Mouse (Mus musculus): ENCODE data around the gene Ccr10. TPM values are rescaled to one million over a fixed set of nuclear protein-coding genes. Genes with fewer than 3 reads are reported as not detected.
A peak's percentile ranks its signal among the peaks of the same experiment; 100 is the strongest.

The Ccr10 gene
- polyA plus RNA-seq, 1 experiment from 2014 or later: 0.29 TPM

DNA sequence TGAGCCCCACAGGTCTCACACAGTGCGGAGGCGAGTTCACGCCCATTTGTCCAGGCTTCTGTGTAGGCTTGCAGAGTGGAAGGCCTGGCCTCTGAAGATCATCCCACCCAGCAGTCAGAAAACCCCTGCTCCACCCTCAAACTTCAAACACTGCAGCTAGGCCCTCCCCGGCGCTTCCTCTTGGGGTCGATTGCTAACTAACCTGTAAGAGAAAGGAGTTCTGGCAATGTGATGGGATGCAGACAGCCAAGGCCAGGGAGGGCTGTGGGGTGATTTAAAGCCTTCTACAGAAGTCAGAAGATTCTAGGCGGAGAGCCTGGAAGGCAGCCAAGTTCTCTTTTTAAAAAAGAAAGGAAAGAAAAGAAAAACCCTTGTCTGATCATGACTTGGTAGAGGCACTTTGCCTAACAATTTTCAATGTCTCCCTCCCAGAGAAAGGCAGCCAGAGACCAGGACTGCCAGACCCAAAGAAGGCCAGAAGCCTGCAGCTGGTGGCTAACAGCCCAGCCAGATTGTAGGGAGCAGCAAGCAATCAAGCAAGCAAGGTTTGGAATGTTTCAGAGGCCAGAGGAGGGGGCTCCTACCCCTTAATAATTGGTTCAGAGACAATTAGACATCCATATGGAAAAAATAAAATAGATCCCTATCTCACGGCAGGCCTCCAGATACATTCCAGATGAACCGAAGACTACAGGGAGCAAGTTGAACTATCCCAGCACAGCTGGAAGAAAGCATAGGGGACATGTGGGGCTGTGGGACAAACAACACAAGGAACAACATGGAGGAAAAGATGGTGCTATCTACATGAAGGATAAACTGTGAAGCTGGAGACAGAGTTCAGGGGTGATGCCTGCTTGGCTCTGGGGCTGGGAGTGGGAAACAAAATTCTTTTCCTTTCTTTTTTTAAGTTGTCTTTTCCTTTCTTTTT, 25.8 kb downstream of the Ccr10 start:
- Histone ChIP-seq H3K27ac (ENCODE audit: low read length) (peak overlapping the region; percentile 80), H3K4me3 (ENCODE audit: low read length) (no peak overlapping the region), H3K27me3 (replicated peaks; ENCODE audit: control insufficient read depth, insufficient read depth, low read length) (no peaks in the 10 kb centered on the region), H3K4me1 (ENCODE audit: control insufficient read depth, insufficient read depth, low read length) (peaks cover 13% of the 10 kb centered on the region), H3K9ac (ENCODE audit: low read depth, low read length) (peak overlapping the region; percentile 41), H3K4me2 (ENCODE audit: low read depth, low read length) (no peak overlapping the region), H3K9me3 (ENCODE audit: control insufficient read depth, low read length) (no peaks in the 10 kb centered on the region), H3K36me3 (ENCODE audit: control insufficient read depth, insufficient read depth, low read length) (no peaks in the 10 kb centered on the region)
- ATAC-seq: peak; percentile 61
- WGBS: 31% methylated on average over 9 of the region's 9 CpGs

DNA sequence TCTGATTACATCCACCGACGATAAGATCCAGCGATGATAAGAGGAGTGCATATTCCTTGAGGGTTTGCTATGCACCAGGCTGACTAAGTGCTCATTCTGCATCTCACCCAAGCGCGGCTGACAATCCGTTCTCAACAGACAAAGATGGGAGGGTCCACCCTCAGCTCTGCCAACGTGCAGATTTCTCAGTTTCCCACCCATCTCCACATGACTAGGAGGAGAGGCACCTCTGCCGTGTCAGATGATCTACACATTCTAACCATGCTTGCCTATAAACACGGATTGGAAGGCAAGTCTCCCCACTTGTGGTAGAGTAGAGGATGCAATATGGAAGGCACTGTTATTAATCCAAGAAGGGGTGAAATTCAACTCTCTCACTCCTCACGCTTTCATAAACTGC, 26.5 kb downstream of the Ccr10 start:
- no peak for ATAC-seq
- H3K36me3 ChIP-seq (ENCODE audit: control insufficient read depth, insufficient read depth, low read length): no peaks in the 10 kb centered on the region
- no peaks in the 10 kb centered on the region for H3K27me3 ChIP-seq (replicated peaks; ENCODE audit: control insufficient read depth, insufficient read depth, low read length)
- H3K4me1 ChIP-seq (ENCODE audit: control insufficient read depth, insufficient read depth, low read length): peaks cover 16% of the 10 kb centered on the region
- H3K9ac ChIP-seq (ENCODE audit: low read depth, low read length): peak overlapping the region; percentile 41
- H3K27ac ChIP-seq (ENCODE audit: low read length): peak overlapping the region; percentile 80
- no peaks in the 10 kb centered on the region for H3K9me3 ChIP-seq (ENCODE audit: control insufficient read depth, low read length)
- H3K4me2 ChIP-seq (ENCODE audit: low read depth, low read length): no peak overlapping the region
- 62% methylated on average over 10 of the region's 10 CpGs for WGBS
- H3K4me3 ChIP-seq (ENCODE audit: low read length): no peak overlapping the region

DNA sequence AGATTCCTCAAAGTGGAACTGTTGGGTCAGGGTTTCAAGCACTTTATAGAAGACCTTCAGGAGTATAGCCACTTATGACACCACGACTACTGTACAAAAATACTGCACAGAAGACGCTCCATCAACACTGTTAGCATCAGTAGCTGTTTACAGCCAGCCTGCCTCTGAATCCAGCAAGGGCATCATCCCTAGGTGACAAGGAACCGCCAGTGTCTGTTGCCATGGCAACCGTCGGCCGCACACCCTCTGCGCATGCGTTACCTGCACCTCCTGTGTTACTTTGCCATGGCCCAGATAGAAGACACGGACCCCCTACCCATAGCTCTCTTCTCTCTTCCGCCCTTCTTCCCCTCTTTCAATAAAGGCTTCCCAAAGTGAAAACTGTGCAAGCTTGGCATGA, 28.9 kb downstream of the Ccr10 start:
- Histone ChIP-seq H3K36me3 (ENCODE audit: control insufficient read depth, insufficient read depth, low read length) (no peaks in the 10 kb centered on the region), H3K4me2 (ENCODE audit: low read depth, low read length) (no peak overlapping the region), H3K9me3 (ENCODE audit: control insufficient read depth, low read length) (no peaks in the 10 kb centered on the region), H3K4me3 (ENCODE audit: low read length) (no peak overlapping the region), H3K27me3 (replicated peaks; ENCODE audit: control insufficient read depth, insufficient read depth, low read length) (no peaks in the 10 kb centered on the region), H3K9ac (ENCODE audit: low read depth, low read length) (no peak overlapping the region), H3K4me1 (ENCODE audit: control insufficient read depth, insufficient read depth, low read length) (peaks cover 20% of the 10 kb centered on the region), H3K27ac (ENCODE audit: low read length) (no peak overlapping the region)
- WGBS: 34% methylated on average over 10 of the region's 10 CpGs
- ATAC-seq: no peak

DNA sequence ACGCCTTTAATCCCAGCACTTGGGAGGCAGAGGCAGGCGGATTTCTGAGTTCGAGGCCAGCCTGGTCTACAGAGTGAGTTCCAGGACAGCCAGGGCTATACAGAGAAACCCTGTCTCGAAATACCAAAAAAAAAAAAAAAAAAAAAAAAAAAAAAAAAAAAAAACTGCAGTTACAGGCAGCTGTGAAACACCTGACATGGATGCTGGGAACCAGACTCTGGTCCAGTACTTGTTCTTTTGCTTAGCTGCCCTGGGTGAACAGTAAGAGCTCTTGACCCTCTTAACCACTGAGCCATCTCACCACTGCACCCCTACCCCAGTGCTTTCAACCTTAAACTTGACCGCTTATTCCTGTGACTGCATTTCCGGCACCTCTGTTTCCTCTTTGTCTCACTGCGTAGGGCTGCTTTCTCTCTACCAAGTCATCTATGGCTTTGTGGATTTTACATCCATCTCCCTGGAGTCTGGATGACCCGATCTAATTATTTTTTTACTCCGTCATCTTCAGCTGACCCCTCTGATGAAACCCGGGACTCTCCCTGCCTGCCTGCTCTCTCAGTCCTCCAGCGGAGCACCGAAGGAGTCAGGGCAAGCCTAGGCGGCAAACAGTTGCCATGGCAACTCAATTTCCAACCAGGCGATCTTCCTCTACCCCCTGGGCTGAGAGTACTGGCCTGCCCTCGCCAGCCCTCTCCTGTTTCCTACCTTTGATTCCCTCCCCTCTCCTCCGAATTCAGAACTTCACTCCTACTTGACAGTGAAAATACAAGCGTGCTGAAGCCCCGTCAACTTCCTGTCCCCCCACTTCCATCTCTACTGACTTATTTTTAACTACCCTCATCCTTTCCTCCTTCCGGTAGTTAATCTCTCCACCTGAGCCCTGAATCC, 31.7 kb downstream of the Ccr10 start:
- peak overlapping the region; percentile 52 for H3K4me2 ChIP-seq (ENCODE audit: low read depth, low read length)
- H3K4me3 ChIP-seq (ENCODE audit: low read length): peak overlapping the region; percentile 29
- H3K36me3 ChIP-seq (ENCODE audit: control insufficient read depth, insufficient read depth, low read length): no peaks in the 10 kb centered on the region
- H3K27ac ChIP-seq (ENCODE audit: low read length): no peak overlapping the region
- H3K4me1 ChIP-seq (ENCODE audit: control insufficient read depth, insufficient read depth, low read length): peaks cover 16% of the 10 kb centered on the region
- no peaks in the 10 kb centered on the region for H3K9me3 ChIP-seq (ENCODE audit: control insufficient read depth, low read length)
- ATAC-seq: 0 out of 2 replicates have a peak, but pooled peaks have one; percentile 44
- H3K27me3 ChIP-seq (replicated peaks; ENCODE audit: control insufficient read depth, insufficient read depth, low read length): no peaks in the 10 kb centered on the region
- WGBS: 25% methylated on average over 18 of the region's 19 CpGs
- peak overlapping the region; percentile 48 for H3K9ac ChIP-seq (ENCODE audit: low read depth, low read length)

DNA sequence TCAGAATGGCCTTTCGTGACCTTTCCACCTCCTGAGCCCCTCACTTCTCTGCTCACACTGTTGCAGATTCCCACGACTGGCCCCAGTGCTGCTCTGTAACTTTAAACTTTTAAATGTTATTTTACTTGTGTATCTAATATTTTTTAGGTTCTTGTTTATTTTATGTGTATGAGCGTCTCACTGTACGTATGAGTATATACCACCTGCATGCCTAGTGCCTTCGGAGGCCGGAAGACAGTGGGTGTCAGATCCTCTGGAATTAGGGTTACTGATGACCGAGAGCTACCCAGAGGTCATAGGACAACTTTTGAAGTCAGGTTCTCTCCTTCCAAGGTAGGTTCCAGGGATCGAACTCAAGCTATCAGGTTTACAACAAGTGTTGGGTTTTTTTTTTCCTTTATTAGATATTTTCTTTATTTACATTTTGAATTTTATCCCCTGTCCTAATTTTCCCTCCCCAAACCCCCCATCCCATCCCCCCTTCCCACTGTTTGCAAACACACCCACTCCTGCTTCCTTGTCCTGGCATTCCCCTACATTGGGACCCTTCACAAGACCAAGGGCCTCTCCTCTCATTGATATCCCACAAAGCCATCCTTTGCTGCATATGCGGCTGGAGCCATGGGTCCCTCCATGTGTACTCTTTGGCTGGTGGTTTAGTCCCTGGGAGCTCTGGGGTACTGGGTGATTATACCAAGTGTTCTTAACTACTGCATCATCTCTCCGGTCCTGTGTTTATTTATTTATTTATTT, 32.9 kb downstream of the Ccr10 start:
- no peak overlapping the region for H3K4me3 ChIP-seq (ENCODE audit: low read length)
- H3K4me2 ChIP-seq (ENCODE audit: low read depth, low read length): no peak overlapping the region
- no peaks in the 10 kb centered on the region for H3K9me3 ChIP-seq (ENCODE audit: control insufficient read depth, low read length)
- no peak overlapping the region for H3K9ac ChIP-seq (ENCODE audit: low read depth, low read length)
- no peaks in the 10 kb centered on the region for H3K27me3 ChIP-seq (replicated peaks; ENCODE audit: control insufficient read depth, insufficient read depth, low read length)
- H3K27ac ChIP-seq (ENCODE audit: low read length): no peak overlapping the region
- ATAC-seq: no peak
- H3K4me1 ChIP-seq (ENCODE audit: control insufficient read depth, insufficient read depth, low read length): peaks cover 17% of the 10 kb centered on the region
- no peaks in the 10 kb centered on the region for H3K36me3 ChIP-seq (ENCODE audit: control insufficient read depth, insufficient read depth, low read length)
- WGBS: 86% methylated on average over 10 of the region's 10 CpGs

DNA sequence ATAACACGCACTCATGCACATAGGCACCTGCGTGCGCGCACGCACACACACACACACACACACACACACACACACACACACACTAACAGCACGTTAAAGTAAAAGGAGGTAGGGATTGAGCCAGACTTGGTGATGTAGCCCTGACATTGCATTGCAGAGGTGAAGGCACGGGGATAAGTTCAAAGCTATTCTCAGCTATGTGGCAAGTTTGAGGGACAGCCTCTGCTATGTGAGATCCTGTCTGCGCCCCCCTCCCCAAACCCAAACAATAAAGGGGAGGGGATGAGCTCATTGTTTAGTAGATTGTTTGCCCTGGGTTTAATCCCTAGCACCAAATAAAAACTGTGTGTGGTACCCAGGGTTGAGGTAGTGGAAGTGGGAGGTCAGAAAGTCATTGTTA, 34.2 kb downstream of the Ccr10 start:
- H3K9me3 ChIP-seq (ENCODE audit: control insufficient read depth, low read length): no peaks in the 10 kb centered on the region
- H3K36me3 ChIP-seq (ENCODE audit: control insufficient read depth, insufficient read depth, low read length): no peaks in the 10 kb centered on the region
- no peak overlapping the region for H3K4me3 ChIP-seq (ENCODE audit: low read length)
- no peak overlapping the region for H3K4me2 ChIP-seq (ENCODE audit: low read depth, low read length)
- no peak overlapping the region for H3K27ac ChIP-seq (ENCODE audit: low read length)
- no peak overlapping the region for H3K9ac ChIP-seq (ENCODE audit: low read depth, low read length)
- H3K27me3 ChIP-seq (replicated peaks; ENCODE audit: control insufficient read depth, insufficient read depth, low read length): no peaks in the 10 kb centered on the region
- 83% methylated on average over 8 of the region's 8 CpGs for WGBS
- peaks cover 17% of the 10 kb centered on the region for H3K4me1 ChIP-seq (ENCODE audit: control insufficient read depth, insufficient read depth, low read length)
- ATAC-seq: no peak

DNA sequence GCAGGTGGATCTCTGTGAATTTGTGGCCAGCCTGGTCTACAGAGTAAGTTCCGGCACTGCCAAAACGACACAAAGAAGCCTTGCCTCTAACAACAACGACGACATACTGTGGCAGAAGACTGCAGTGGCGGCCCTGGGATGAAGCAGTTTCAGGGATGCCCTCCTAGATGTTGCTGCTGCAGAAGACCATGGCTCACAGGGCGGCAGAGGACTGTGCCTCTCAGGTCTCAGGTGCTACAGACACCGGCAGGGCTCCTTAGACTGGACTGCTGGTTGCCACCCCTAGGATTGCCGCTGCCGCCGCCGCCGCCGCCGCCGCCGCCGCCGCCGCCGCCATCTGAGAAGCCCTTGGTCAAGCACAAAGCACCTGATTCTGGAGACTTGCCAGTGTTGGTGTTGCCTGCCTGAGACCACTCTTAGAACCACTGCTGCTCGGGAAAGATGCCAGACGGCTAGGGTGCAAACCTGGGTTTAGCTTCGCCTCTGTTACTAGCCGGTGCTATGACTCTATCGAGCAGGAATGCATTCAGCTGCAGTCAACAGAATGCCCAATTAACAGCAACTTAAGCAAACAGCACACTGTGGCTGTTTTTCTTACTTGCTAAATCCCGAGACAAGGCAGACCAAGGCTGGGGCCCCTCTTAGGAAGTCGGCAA, 35.0 kb downstream of the Ccr10 start:
- H3K27me3 ChIP-seq (replicated peaks; ENCODE audit: control insufficient read depth, insufficient read depth, low read length): no peaks in the 10 kb centered on the region

DNA sequence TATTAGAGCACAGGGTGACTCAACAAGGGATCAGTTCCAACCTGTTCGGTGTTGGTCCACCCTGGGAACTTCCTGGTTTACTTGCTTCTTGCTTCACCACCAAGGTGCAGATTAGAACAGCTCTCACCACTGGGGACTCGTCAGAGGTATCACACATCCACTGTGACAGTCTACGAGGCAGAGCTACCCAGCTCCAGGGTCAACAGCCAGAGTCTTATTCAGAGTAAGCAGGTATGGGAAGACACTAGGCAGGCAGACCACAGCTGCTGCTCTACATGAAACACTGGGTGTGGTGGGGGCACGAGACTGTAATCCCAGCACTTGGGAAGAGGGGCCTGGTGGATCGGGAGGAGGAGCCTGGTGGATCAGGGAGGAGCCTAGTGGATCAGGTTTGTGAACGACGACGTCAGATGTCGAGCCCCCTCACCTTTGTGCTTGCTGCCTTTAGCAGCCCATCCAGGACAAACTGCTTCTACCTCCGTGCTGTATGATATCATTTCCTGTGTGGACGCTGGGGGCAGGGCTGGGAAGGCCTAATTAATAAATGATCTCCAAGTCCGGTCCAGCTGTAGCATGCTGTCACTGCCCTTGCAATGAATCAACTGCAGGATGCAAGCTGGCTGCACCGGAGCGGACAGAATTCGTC, 36.6 kb downstream of the Ccr10 start:
- no peaks in the 10 kb centered on the region for H3K36me3 ChIP-seq (ENCODE audit: control insufficient read depth, insufficient read depth, low read length)
- peak; percentile 53 for ATAC-seq
- H3K9ac ChIP-seq (ENCODE audit: low read depth, low read length): peak overlapping the region; percentile 15
- peaks cover 13% of the 10 kb centered on the region for H3K4me1 ChIP-seq (ENCODE audit: control insufficient read depth, insufficient read depth, low read length)
- 25% methylated on average over 15 of the region's 15 CpGs for WGBS
- no peaks in the 10 kb centered on the region for H3K9me3 ChIP-seq (ENCODE audit: control insufficient read depth, low read length)
- no peak overlapping the region for H3K27ac ChIP-seq (ENCODE audit: low read length)
- no peaks in the 10 kb centered on the region for H3K27me3 ChIP-seq (replicated peaks; ENCODE audit: control insufficient read depth, insufficient read depth, low read length)
- peak overlapping the region; percentile 44 for H3K4me2 ChIP-seq (ENCODE audit: low read depth, low read length)
- peak overlapping the region; percentile 12; the same call in 1 of the 2 replicates for H3K4me3 ChIP-seq (ENCODE audit: low read length)

More for the DNA sequence above, 35.0 kb downstream of the Ccr10 start:
- Histone ChIP-seq H3K4me2 (ENCODE audit: low read depth, low read length) (peak overlapping the region; percentile 63), H3K4me3 (ENCODE audit: low read length) (peak overlapping the region; percentile 35), H3K9ac (ENCODE audit: low read depth, low read length) (peak overlapping the region; percentile 50), H3K36me3 (ENCODE audit: control insufficient read depth, insufficient read depth, low read length) (no peaks in the 10 kb centered on the region), H3K4me1 (ENCODE audit: control insufficient read depth, insufficient read depth, low read length) (peaks cover 17% of the 10 kb centered on the region), H3K9me3 (ENCODE audit: control insufficient read depth, low read length) (no peaks in the 10 kb centered on the region), H3K27ac (ENCODE audit: low read length) (no peak overlapping the region)
- no peak for ATAC-seq
- 27% methylated on average over 27 of the region's 27 CpGs for WGBS

All from intestine, embryonic 16.5 days (tissue).